Mouse (Mus musculus) thymus, postnatal 14 days (tissue): ENCODE data around the gene Hcn3.
"Not testable (repeated sequence)": the region's sequence is repeated elsewhere in the genome, so short reads cannot be mapped to it uniquely, and the experiment has no call there.

Source experiments
- DNase-seq: peaks from one replicate; pipeline ENCODE4 v3.0.0; 2021

Gene Hcn3

DNA sequence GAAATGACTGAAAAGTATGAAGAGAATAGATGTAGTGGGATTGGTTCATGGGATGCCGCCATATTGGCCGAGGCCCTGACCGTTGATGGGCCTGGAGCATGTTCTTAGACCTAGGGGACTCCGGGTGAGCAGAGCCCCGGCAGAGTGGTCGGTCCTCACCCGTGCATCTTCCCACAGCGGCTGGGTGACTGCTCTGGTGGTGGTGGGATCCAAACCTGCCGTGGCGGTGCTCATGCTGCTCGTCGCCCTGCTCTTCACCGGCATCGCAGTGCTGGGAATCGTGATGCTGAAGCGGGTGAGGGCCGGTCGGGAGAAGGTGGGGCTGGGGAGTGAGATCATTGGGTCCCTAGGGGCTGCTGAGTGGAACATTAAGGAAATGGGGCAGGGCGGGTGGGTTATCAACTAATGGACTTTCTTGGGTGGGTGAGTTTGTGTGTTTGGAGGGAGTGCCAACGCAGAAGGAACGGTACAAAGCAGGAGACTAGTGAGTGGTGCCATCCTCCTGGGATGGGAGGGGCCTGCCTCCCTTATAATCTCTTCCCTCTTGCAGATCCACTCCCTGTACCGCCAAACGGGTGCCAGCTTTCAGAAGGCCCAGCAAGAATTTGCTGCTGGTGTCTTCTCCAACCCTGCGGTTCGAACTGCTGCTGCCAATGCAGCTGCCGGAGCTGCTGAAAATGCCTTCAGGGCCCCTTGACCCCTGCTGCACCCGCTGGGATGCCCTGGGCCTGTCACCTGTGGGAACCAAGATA is 21.9 kb upstream of the Hcn3 start:
- DNase-seq = no peak

DNA sequence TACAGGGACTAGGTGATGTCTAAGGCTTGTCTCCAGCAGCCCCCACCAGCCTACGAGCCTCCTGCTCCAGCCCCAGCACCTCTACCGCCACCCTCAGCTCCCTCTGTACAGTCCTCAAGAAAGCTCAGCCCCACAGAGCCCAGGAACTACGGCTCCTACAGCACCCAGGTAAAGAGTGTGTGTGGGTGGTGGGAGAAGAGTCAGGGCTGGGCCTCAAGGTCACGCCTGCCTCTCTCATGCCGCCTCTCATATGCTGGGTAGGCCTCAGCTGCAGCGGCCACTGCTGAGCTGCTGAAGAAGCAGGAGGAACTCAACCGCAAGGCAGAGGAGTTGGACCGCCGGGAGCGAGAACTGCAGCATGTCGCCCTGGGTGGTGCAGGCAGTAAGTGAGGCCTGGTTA is 19.1 kb upstream of the Hcn3 start:
- DNase-seq = no peak

DNA sequence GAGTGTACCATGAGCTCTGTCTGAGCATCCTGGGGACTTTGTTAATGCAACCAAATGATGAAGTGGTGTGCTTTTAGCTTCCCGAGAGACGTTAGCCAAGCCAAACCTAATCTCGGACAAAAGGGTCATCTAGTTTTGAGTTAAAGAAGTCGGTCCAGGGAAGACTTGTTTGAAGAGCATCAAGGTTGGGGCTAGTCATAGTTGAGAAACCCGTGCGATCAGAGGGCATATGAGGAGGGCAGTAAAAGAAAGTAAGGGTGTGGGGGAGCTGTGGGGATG is 18.1 kb upstream of the Hcn3 start:
- DNase-seq = no peak

DNA sequence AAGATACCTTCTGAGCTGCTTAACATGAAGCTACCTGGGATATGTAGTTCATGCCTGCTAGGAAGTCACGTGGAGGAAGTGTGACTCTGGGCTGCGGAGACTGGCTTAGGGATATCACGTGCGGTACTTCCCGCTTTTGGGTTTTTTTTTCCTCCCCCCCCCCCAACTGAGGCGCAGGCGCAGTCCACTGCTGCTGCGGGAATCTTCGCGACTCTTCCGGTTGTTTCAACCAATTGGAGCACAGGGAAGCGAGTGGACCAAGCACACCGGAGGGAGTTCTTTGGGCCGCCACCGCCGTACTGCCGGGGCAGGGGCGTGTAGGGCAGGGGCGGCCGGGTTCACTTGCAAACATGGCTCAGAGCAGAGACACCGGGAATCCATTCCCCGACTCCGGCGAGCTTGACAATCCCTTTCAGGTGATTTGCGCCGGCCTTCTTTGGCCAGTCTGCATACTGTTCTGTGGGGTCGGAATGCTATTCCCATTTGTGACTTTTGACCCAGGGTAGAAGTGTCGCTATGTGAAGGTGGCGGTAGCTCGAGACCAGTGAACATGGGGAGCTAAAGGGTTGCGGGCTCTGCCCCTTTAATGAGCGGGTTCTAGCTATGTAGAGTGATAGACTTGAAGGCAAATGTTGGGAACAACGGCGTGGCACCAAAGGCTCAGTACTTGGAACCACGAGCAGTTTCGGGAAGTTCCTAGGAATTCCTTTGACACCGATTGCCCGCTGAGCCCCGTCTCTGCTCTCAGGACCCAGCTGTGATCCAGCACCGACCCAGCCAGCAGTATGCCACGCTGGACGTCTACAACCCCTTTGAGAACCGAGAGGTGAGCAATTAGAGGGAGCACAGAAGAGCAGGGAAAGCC is 17.5 kb upstream of the Hcn3 start, which contains the start of gene Scamp3:
Scamp3 (plus strand) TSS at position 232 of the 865 bp plus-strand sequence.
- peak; percentile 83 for DNase-seq

DNA sequence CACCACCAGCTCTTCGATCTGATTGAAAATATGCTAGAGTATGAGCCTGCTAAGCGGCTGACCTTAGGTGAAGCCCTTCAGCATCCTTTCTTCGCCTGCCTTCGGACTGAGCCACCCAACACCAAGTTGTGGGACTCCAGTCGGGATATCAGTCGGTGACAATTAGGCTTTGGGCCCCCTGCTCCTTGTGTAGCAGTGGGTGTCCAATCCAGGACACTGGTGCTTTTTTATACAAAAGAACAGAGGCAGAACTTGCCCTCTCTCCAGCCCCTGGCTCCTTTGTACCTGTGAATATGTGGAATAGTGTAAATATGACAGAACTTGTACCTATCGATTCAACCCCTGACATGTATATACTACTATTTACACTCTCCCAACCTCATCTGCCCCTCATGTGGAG is 16.4 kb upstream of the Hcn3 start:
- DNase-seq = no peak

DNA sequence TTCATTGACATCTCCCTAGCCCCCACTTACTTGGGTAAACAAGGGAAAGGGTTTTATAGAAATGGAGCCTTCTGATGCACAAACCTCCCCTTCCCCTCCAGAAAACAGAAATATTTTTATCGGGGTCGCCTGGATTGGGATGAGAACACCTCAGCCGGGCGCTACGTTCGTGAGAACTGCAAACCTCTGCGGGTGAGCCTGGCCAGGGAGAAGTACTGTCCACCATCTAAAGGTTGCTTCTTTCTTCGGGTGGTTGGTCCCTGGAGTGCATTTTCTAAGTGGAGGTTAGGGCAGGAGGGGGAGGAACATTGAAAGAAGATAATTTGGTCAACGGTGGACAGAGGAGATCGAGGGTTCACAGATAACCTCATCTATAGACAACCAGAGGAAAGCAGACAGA is 15.5 kb upstream of the Hcn3 start:
- no peak for DNase-seq

DNA sequence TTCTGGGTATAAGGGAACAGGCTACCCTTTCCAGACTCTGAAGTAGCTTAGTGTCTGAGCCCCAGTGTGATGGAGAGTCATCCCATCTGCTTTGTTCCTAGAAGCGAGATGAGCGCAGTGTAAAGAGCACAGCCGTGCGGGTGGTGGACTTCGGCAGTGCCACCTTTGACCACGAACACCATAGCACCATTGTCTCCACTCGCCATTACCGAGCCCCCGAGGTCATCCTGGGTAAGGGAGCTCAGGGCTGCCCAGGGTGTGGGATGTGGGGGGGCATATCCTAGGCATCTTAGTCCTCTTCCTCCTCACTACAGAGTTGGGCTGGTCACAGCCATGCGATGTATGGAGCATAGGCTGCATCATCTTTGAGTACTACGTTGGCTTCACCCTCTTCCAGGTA is 14.8 kb upstream of the Hcn3 start:
- DNase-seq = no peak

DNA sequence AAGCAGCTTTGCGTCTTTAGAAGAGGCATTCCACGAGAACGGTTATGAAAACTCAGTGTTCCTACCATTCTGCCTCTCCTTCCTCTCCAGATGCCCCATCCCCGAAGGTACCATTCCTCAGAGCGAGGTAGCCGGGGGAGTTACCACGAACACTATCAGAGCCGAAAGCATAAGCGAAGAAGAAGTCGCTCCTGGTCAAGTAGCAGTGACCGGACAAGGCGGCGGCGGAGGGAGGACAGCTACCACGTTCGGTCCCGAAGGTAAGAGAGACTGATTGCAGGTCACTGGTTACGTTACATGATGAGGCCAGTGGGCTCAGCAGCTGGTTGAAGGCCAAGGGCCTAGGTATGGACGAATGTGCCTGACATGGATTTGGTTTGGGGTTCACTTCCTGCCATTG is 6.9 kb upstream of the Hcn3 start:
- no peak for DNase-seq

DNA sequence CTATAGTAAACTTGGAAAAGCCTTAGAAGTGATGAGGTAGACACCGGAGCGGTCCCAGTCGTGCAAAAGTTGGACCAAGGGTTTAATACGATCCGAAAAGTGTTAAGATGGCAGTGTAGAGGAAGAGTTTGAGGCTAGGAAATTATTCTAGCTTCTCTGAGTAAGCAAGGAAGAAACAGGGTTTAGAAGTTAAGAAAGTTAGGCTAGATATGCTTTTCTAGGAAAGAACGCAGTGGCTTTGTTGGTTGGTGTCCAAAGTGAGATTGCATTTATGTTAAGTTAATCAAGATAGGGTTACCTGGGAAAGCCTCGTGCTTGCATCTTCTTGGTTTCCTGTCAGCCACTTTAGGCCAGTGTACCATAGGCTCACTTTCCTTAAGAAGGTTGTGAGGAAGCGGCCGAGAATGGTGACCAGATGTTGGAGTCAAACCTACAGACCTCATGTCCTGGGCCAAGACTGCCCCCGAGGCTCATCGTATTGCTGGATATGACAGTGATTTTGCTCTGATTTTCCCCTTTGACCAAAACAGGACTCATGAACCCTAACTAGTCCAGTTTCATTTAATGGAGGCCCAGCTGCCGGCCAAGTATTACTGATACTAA is 5.4 kb upstream of the Hcn3 start:
- DNase-seq = no peak

DNA sequence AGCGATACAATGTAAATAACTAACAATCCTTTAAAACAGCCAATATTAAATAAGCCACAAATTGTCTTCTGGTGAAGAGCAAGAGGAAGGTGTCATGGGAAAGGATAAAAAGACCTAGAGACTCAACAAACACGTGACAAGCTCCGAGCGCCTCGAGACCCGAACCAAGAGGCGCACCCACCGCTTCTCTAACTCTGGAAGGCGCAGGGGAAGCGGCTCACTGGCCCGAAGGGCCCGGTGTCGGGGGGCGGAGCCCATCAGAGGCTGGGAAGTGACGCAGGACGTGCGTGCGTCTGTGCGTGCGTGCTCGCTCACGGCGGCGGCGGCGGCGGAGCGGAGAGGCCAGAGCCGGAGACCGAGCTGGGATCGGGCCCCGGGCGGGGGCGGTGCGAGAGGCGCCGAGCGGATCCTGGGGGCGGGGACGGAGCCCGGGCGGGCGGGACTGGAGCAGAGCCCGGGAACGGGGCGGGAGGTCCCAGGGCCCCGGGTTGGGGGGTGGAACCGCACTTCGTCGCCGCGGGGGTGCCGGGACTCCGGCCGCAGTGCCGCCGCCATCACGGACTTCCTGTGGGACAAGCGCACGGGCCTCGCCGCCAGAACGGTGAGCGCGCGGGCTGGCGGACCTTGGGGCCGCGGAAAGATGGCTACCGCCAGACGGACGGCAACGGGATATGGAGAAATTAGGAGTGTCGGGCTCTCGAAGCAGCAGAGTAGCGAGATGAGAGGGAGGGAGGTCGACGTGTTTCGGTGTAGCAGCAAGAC is 4.7 kb upstream of the Hcn3 start, which contains the start of gene Clk2:
Clk2 (plus strand) TSS at position 290 of the 762 bp plus-strand sequence.
- DNase-seq = peak; percentile 97

DNA sequence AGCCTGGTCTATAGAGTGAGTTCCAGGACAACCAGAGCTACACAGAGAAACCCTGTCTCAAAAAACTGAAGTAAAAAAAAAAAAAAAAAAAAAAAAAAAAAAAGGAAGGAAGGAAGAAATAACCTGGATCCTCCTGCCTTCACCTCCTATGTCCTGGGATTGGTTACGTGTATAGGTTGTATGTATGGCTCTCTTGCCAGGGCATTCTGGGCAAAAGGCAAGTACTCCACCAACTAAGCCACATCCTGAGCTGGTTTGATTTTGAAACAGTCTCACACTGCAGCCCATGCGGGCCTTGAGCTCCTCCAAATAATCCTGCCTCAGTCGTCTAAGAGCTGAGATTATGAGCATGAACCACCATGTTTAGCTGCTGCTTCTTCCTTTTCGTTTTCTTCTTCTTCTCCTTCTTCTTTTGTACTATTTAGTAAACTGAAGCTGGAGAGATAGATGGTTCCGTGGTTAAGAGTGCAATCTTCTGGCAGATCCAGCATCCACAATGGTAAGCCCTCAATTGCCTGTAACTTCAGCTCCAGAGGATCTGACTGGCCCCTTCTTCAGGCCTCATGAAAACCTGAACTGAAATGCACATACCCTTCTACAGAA is 3.7 kb upstream of the Hcn3 start:
- peak; percentile 32 for DNase-seq

DNA sequence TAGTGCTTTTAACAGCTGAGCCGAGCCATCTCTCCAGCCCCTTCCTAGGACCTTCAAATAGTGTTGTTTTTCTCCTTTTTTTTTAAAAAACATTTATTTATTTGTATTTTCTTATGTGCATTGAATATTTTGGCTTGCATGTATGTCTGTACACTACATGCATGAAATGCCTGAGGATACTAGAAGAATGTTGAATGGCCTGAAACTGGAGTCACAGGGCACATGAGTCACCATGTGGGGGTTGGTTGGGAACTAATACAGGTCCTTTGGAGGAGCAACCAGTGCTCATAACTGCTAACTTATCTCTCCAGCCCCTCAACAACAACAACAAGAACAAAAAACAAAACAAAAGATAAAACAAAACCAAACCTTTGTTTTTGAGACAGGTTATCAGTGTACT is 3.1 kb upstream of the Hcn3 start:
- DNase-seq = no peak

DNA sequence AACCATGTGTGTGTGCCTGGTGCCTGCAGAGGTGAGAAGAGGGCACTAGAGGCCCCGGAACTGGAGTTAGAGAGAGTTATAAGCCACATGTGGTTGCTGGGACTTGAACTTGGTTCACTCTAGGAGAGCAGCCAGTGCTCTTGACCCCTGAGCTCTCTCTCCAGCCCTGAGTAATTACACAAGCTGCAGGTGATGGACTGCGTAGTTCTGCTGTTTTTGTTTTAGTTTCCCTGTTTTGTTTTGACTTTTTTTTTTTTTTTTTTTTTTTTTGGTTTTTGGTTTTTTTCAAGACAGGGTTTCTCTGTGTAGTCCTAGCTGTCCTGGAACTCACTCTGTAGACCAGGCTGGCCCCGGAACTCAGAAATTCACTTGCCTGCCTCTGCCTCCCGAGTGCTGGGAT is 1.8 kb upstream of the Hcn3 start:
- DNase-seq = no peak

DNA sequence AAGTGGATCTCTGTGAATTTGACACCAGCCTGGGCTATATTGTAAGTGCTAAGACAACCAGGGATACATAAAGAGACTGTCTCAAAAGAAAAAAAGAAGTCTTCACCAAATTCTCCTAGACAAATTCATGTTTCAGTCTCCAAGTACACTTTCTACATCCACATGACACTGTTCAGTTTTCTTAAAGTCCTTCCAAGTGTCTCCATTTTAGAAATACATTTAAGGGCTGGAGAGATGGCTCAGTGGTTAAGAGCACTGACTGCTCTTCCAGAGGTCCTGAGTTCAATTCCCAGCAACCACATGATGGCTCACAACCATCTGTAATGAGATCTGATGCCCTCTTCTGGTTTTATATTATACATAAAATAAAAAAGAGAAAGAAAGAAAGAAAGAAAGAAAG is 1.2 kb upstream of the Hcn3 start:
- not testable (repeated sequence) for DNase-seq

DNA sequence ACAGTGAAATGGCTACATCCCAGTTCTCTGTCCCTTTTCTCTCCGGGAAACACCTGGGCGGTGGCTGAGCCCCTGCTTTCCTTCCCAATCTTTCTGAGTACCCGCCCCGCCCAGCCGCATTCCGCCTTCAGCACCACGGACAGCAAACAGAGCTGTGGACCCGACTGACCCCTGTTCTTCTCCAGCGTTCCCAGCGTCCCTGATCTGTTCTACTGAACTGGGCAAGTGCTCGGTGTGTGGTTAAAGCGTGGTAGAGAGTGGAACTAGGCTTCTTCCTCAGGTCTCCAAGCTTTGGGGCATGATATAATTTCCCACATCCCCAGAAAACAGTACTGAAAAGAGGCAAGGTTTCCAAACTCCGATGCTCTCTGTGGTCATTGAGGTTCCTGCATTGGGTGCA is 785 bp downstream of the Hcn3 start:
- peak; percentile 56 for DNase-seq

DNA sequence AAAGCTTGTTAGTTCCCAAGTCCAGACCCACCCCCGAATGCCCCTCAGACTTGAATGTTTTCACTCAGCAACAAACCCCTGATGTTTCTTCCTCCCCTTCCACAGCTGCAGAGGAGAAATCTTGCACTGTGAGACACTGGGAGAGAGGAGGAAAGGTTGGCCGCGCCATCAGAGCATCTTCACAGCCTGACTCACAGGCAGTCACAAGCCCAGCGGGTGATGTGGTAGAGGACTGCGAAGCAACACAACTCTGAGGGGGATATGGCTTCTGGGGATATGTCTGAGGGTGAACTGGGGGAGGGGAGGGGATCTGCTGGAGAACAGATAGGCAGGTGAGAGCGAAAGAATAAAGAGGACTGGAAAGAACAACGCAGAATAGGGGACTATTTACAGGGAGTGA is 1.3 kb downstream of the Hcn3 start:
- no peak for DNase-seq

DNA sequence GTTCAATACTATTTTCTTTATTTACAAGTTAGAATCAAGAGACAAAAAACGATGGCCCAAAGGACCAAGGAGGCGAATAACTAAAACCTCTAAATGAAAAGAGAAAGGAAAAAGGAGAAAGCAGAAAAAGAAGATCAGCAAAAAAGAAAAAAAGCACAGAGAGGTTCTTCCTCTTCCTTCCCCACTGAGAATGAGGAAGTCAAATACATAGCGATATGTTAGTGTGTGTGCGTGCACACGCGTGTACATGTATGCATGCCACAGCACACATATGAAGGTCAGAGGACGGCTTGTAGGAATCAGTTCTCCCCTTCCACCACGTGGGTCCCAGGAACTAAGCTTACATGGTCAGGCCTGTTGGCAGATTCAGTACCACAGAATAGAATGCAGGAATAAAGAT is 3.0 kb downstream of the Hcn3 start:
- DNase-seq = no peak

DNA sequence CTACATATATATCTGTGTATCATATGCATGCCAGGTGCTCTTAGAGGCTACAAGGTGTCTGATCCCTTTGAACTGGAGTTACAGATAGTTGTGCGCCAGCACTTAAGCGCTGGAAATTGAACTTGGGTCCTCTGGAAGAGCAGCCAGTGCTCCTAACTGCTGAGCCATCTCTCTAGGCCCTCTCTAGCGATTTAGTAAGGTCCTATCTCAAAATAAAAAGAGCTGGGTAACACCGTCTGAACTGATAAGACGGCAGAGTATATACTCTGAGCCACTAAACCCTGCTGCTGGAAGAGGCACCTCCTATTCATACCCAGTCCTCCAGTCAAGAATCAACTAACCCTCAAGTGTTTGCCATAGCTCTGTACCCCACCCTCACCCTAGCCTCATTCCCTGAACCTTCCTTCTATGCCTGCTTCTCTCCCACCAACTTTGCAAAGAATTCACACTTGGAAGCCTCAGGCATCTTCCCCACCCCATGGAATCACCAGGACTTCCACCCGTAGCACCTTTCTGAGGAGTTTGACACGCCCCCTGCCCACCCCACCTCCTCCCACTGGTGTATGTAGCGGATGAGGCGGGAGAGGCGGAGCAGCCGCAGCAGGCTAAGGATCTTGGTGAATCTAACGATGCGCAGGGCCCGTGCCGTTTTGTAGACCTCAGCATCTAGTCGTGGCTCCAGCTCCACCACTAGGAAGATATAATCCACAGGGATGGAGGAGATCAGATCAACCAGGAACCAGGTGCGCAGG is 7.7 kb downstream of the Hcn3 start:
- no peak for DNase-seq

DNA sequence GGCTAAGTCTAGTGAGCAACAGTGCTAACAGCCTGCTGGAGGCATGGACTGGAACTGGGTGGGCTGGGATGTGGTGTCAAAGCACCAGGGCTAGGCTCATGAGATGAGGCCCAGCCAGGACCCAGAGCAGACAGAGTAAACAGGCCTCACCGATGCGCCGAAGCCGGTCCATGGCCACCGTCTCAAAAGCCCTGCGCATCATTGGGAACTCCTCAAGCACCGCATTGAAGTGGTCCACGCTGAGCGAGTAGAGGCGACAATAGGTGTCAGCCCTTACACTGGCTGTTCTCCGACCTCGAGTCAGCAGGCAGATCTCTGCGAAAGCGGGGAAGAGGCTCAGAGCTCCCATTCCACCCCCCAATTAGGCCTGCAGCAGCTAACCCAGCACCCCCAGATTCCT is 11.4 kb downstream of the Hcn3 start:
- DNase-seq = no peak

DNA sequence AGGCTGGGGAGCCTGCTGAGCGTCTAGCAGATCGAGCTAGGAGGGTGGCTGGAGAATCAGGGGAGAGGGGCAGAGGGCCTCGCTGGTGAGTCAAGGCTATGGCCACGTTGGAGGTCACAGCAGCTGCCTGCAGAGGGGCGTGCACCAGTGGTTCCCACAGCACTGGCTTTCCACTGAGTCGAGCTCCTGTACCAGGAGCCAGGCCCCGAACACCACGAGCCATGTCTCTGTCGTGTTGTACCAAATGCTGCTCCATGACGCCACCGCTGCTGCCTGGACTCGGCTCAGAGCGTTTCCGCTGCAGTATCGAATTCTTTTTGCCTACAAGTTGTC is 12.1 kb downstream of the Hcn3 start:
- no peak for DNase-seq

DNA sequence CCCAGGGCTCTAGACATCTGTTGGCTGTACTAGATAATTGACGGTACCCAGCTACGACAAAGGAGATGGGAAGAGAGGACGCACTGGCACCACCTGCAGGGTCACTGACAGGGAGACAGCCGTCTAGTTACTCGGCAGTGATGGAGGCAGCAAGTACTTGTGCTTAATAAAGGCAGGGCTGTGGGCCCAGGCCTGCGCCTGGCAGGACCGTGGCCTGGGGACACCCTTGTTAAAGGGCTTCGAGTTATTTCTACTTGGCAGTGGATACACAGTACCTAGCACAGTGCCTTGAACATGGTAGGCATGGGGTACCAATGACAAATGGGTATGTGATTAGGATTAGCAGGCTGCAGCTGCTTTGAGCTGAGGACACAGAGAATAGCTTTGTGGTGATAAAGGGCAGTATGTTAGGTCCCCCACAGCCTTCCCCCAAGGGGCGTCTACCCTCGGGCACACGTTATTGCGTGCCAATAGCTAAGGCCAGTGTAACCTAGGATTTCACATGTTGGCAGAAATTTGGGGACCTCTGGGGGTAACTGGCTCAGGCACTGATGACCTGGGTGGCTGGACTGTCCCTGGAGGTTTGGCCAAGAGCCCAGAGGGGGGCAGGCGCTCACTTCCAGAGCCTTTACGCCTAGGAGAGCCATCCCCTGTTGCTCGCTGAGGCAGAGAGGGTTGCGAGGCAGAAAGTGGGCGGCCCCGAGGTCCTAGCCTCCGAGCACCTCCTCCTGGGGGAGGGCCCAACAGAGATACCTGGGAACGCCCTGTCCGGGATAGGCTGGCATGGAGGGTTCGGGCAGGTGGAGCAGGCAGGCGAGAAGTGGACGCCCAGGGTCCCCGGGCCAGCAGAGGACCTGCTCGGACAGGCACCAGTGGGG is 12.7 kb downstream of the Hcn3 start:
- DNase-seq = no peak
